Mouse (Mus musculus): Measurements from ENCODE around the gene Thsd7b.

- TF ChIP-seq POLR2A (IDR thresholded peaks at IDR 0.05; ENCODE audit: insufficient read length, low read depth): no peak
- TF ChIP-seq E2F4 (IDR thresholded peaks at IDR 0.05; ENCODE audit: insufficient read depth): no peak
These were observed 148.5 kb downstream of the Thsd7b start for GRCm38 (mm10) chr1:129421581-129421980.
